In genomic region chr10:77370129-77370528, GRCm38 (mm10) we compare ENCODE assay signal across 21 mouse cellular contexts. TPM values are rescaled to one million over a fixed set of nuclear protein-coding genes. Genes with fewer than 3 reads are reported as not detected.
DNase-seq lines count a peak whose midpoint lies in the region; ATAC-seq and TF ChIP-seq lines count a peak whose summit lies in the region.
"Had no signal": no experiment of that assay in that cellular context is flagged by ENCODE, and none has a peak within 500 bp of the region (broad histone marks: within the 10 kb centered on the region; RNA-seq: fewer than 3 reads in every experiment).

No protein-coding gene starts in this region.

- peak overlapping the region; percentile 51; the same call in 1 of the 2 replicates for H3K27ac ChIP-seq in forebrain, postnatal 0 days (ENCODE audit: low read depth, low read length)
- no peak overlapping the region for H3K27ac ChIP-seq in forebrain, embryonic 14.5 days (ENCODE audit: low read depth, low read length)
- H3K27ac ChIP-seq in hindbrain, embryonic 10.5 days, result peak overlapping the region; percentile 54; the same call in 1 of the 2 replicates
- no peak overlapping the region for H3K27ac ChIP-seq in hindbrain, embryonic 12.5 days
- H3K27ac ChIP-seq: embryonic facial prominence, embryonic 10.5 days; embryonic facial prominence, embryonic 12.5 days; forebrain, embryonic 13.5 days had no signal

- peak; percentile 71 for ATAC-seq in forebrain, postnatal 0 days
- no peak for ATAC-seq in forebrain, embryonic 14.5 days
- ATAC-seq in hindbrain, embryonic 12.5 days (ENCODE audit: low FRiP score), result no peak
- ATAC-seq: activated CD4-positive, CD25-positive, alpha-beta regulatory T cell, adult 4 months; CD4-positive, CD25-positive, alpha-beta regulatory T cell, adult 4 months; forebrain, embryonic 13.5 days; forebrain, embryonic 16.5 days; Patski had no signal

- H3K27me3 ChIP-seq in forebrain, postnatal 0 days (ENCODE audit: insufficient read depth, low read length), result no peaks in the 10 kb centered on the region
- no peaks in the 10 kb centered on the region for H3K27me3 ChIP-seq in forebrain, embryonic 14.5 days (replicated peaks; ENCODE audit: control insufficient read depth, insufficient read depth, low read length)
- no peaks in the 10 kb centered on the region for H3K27me3 ChIP-seq in hindbrain, embryonic 10.5 days (ENCODE audit: insufficient read depth, poor library complexity, severe bottlenecking)
- no peaks in the 10 kb centered on the region for H3K27me3 ChIP-seq in hindbrain, embryonic 12.5 days
- H3K27me3 ChIP-seq: CH12.LX; embryonic facial prominence, embryonic 12.5 days; forebrain, embryonic 13.5 days; Patski had no signal

- TF ChIP-seq CTCF in forebrain, postnatal 0 days (IDR thresholded peaks at IDR 0.05; ENCODE audit: low read depth), result no peak

- peak; percentile 38 for DNase-seq in forebrain, postnatal 0 days
- DNase-seq in forebrain, embryonic 14.5 days (ENCODE audit: low spot score), result no peak
- no peak for DNase-seq in hindbrain, embryonic 10.5 days (ENCODE audit: low spot score)
- peak; percentile 25 to 59 for DNase-seq in right cerebral cortex, postnatal 10 days (ENCODE audit: low spot score in 2 of 2)
- no peak for DNase-seq in right cerebral cortex, postnatal 4 days
- DNase-seq: adrenal gland, adult 8-10 months; adrenal gland, postnatal 14 days; adrenal gland, postnatal 36 days; B cell, adult 2 months; cerebellum, adult 9-10 months; cerebellum, postnatal 10 days had no signal

- no peak overlapping the region for H3K4me2 ChIP-seq in forebrain, postnatal 0 days (ENCODE audit: low read depth)
- H3K4me2 ChIP-seq in forebrain, embryonic 14.5 days (ENCODE audit: low read length), result no peak overlapping the region
- H3K4me2 ChIP-seq in hindbrain, embryonic 12.5 days (replicated peaks), result no peak overlapping the region
- H3K4me2 ChIP-seq: embryonic facial prominence, embryonic 12.5 days; forebrain, embryonic 13.5 days had no signal

- no peak overlapping the region for H3K4me3 ChIP-seq in forebrain, postnatal 0 days (ENCODE audit: low read depth, low read length)
- no peak overlapping the region for H3K4me3 ChIP-seq in forebrain, embryonic 14.5 days (ENCODE audit: low read depth, low read length)
- no peak overlapping the region for H3K4me3 ChIP-seq in hindbrain, embryonic 10.5 days
- H3K4me3 ChIP-seq in hindbrain, embryonic 12.5 days, result no peak overlapping the region
- H3K4me3 ChIP-seq: embryonic facial prominence, embryonic 10.5 days; embryonic facial prominence, embryonic 12.5 days; forebrain, embryonic 13.5 days had no signal

- H3K4me1 ChIP-seq in forebrain, postnatal 0 days (ENCODE audit: insufficient read depth), result peaks cover 10% of the 10 kb centered on the region; the same call in 1 of the 2 replicates
- peaks cover 3% of the 10 kb centered on the region for H3K4me1 ChIP-seq in forebrain, embryonic 14.5 days (ENCODE audit: control insufficient read depth, insufficient read depth, low read length)
- H3K4me1 ChIP-seq in hindbrain, embryonic 10.5 days (replicated peaks), result peaks cover 25% of the 10 kb centered on the region
- H3K4me1 ChIP-seq in hindbrain, embryonic 12.5 days, result peaks cover 6% of the 10 kb centered on the region; the same call in 1 of the 2 replicates

- no peaks in the 10 kb centered on the region for H3K9me3 ChIP-seq in forebrain, postnatal 0 days (ENCODE audit: low read length)
- no peaks in the 10 kb centered on the region for H3K9me3 ChIP-seq in forebrain, embryonic 14.5 days (replicated peaks; ENCODE audit: control insufficient read depth, low read length)
- no peaks in the 10 kb centered on the region for H3K9me3 ChIP-seq in hindbrain, embryonic 10.5 days
- no peaks in the 10 kb centered on the region for H3K9me3 ChIP-seq in hindbrain, embryonic 12.5 days (replicated peaks)
- H3K9me3 ChIP-seq: embryonic facial prominence, embryonic 10.5 days; embryonic facial prominence, embryonic 12.5 days; forebrain, embryonic 13.5 days; G1E had no signal

- no peak overlapping the region for H3K9ac ChIP-seq in forebrain, postnatal 0 days
- H3K9ac ChIP-seq in forebrain, embryonic 14.5 days (ENCODE audit: low read length), result no peak overlapping the region
- H3K9ac ChIP-seq in hindbrain, embryonic 12.5 days, result no peak overlapping the region
- H3K9ac ChIP-seq: embryonic facial prominence, embryonic 12.5 days; forebrain, embryonic 13.5 days had no signal

- no peaks in the 10 kb centered on the region for H3K36me3 ChIP-seq in forebrain, postnatal 0 days (ENCODE audit: insufficient read depth)
- no peaks in the 10 kb centered on the region for H3K36me3 ChIP-seq in forebrain, embryonic 14.5 days (ENCODE audit: control insufficient read depth, insufficient read depth, low read length)
- no peaks in the 10 kb centered on the region for H3K36me3 ChIP-seq in hindbrain, embryonic 10.5 days
- H3K36me3 ChIP-seq in hindbrain, embryonic 12.5 days, result no peaks in the 10 kb centered on the region
- H3K36me3 ChIP-seq: embryonic facial prominence, embryonic 10.5 days; embryonic facial prominence, embryonic 12.5 days; G1E had no signal

- 68% methylated on average over 5 of the region's 5 CpGs for WGBS in forebrain, postnatal 0 days
- 87% methylated on average over 5 of the region's 5 CpGs for WGBS in forebrain, embryonic 14.5 days
- WGBS in hindbrain, embryonic 10.5 days, result 86% methylated on average over 5 of the region's 5 CpGs
- 86% methylated on average over 5 of the region's 5 CpGs for WGBS in hindbrain, embryonic 12.5 days

RNA-seq across cellular contexts. Expression of gene Adarb1, which starts 47.9 kb away (rescaled TPM):
- 39.4 and 40.2 TPM in 2 replicates for total RNA-seq in forebrain, postnatal 0 days (2014; rRNA removed)
- polyA plus RNA-seq in forebrain, postnatal 0 days (2015; fragmentation: Nextera tagmentation; extraction: Ambion mirVana), result 12.4 and 12.5 TPM in 2 replicates
- polyA plus RNA-seq in forebrain, embryonic 14.5 days (2014; fragmentation: Nextera tagmentation; extraction: Ambion mirVana), result 7.8 and 10.3 TPM in 2 replicates
- 5.7 and 7.8 TPM in 2 replicates for polyA plus RNA-seq in hindbrain, embryonic 10.5 days (2016; fragmentation: Nextera tagmentation; extraction: Ambion mirVana)
- polyA plus RNA-seq in hindbrain, embryonic 12.5 days (2016; fragmentation: Nextera tagmentation; extraction: Ambion mirVana), result 10.3 and 10.6 TPM in 2 replicates
- polyA plus RNA-seq: G1E had no signal

Comparison
In these comparisons a context has a peak if more than half of its experiments do, and no peak if none do; other contexts are left out.
1. DNase-seq: peak in forebrain, postnatal 0 days (single experiment) and right cerebral cortex, postnatal 10 days (2 of 2); none in forebrain, embryonic 14.5 days (single experiment), hindbrain, embryonic 10.5 days (single experiment) and right cerebral cortex, postnatal 4 days (single experiment).
2. H3K27ac ChIP-seq: peak in forebrain, postnatal 0 days (single experiment) and hindbrain, embryonic 10.5 days (single experiment); none in forebrain, embryonic 14.5 days (single experiment) and hindbrain, embryonic 12.5 days (single experiment).